Mouse (Mus musculus) small intestine, adult 2 months (tissue): Measurements from ENCODE around the gene Olfr709-ps1. TPM values are rescaled to one million over a fixed set of nuclear protein-coding genes. Genes with fewer than 3 reads are reported as not detected.
"Not testable (repeated sequence)": the region's sequence is repeated elsewhere in the genome, so short reads cannot be mapped to it uniquely, and the experiment has no call there.

ENCODE experiments used
- H3K27ac ChIP-seq: fragments of 200-500 bp; 2 replicates; pipeline ENCODE4 v1.5.1; 2012; ENCODE audit warnings: low read depth, low read length, control low read depth, inconsistent platforms; ENCODE audit not compliant: insufficient read depth
- H3K27me3 ChIP-seq: fragments of 200-500 bp; 2 replicates; pipeline ENCODE4 v1.6.1; 2012; ENCODE audit warnings: mild to moderate bottlenecking, moderate library complexity, low read length, inconsistent platforms; ENCODE audit not compliant: control insufficient read depth, insufficient read depth
- H3K36me3 ChIP-seq: fragments of 200-500 bp; 2 replicates; pipeline ENCODE4 v1.6.1; 2012; ENCODE audit warnings: mild to moderate bottlenecking, low read length, control low read depth, inconsistent platforms; ENCODE audit not compliant: control insufficient read depth, insufficient read depth
- H3K4me1 ChIP-seq: fragments of 200-500 bp; 2 replicates; pipeline ENCODE4 v1.6.1; 2012; ENCODE audit warnings: low read length, inconsistent platforms, mixed read lengths; ENCODE audit not compliant: control insufficient read depth, insufficient read depth, insufficient read length
- H3K4me3 ChIP-seq: fragments of 200-500 bp; 2 replicates; pipeline ENCODE4 v1.5.1; 2012; ENCODE audit warnings: low read depth, mild to moderate bottlenecking, control low read depth, inconsistent platforms, low read length, moderate library complexity
- CTCF ChIP-seq: fragments of 200-500 bp; IDR thresholded peaks from 2 replicates; pipeline ENCODE4 v1.5.1; 2012; ENCODE audit warnings: low read depth, mild to moderate bottlenecking, control low read depth, inconsistent platforms, low read length, moderate library complexity, mixed read lengths; ENCODE audit not compliant: insufficient replicate concordance, insufficient read length; ENCODE audit errors: extremely low read depth
- POLR2A ChIP-seq: fragments of 200-500 bp; IDR thresholded peaks from 2 replicates; pipeline ENCODE4 v1.6.1; 2012; ENCODE audit warnings: low read depth, mild to moderate bottlenecking, control low read depth, inconsistent platforms, low read length, moderate library complexity
- WGBS: fragments of 180-500 bp; shearing (Covaris S2); methylation state at CpG from one replicate; pipeline ENCODE4 v1.1.7; 2018; 5-methylcytosine and 5-hydroxymethylcytosine counted together
- polyA plus RNA-seq: library from polyadenylated mRNA; depleted of rRNA; stranded (reverse); fragments of >200 nt; gene quantifications from 2 replicates; pipeline ENCODE4 v1.2.3, GENCODE M21; 2012; rRNA removed

The Olfr709-ps1 gene
- polyA plus RNA-seq: not detected in 2 replicates

GRCm38 (mm10) chr7:106932119-106932518 is at the start of gene Olfr709-ps1:
TSS of gene Olfr709-ps1 (minus strand) at chr7:106932219.
- no peak within 1 kb of the TSS for H3K27ac ChIP-seq
- TF ChIP-seq POLR2A (no peak), CTCF (no peak)
- H3K36me3 ChIP-seq: no peaks in the 10 kb centered on the region
- H3K4me1 ChIP-seq: no peaks in the 10 kb centered on the region
- H3K4me3 ChIP-seq: no peak within 1 kb of the TSS
- H3K27me3 ChIP-seq: no peaks in the 10 kb centered on the region

DNA sequence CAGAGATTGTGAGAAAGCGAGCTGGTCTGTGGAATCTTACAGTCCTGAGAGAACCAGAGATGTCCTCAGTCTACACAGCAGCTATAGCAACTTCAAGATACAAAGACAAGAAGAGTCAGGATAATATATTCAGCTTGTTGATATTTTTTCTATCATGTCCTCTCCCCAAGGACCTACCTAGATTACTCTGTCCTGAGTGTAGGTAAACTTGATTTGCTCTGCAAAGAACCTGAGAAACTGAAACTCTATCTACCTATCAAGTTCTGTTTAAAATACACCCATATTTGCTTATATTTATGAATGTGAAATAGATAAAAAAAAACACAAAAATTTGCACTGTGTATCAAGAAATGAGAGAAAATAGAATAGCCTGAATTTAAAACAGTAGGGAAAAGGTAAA is 43.3 kb upstream of the Olfr709-ps1 start, which contains the start of gene Olfr711:
Olfr711 (minus strand) TSS at position 101 of the 400 bp plus-strand sequence.
- no peak for TF ChIP-seq POLR2A
- TF ChIP-seq CTCF: no peak
- H3K36me3 ChIP-seq: no peaks in the 10 kb centered on the region
- H3K4me1 ChIP-seq: no peaks in the 10 kb centered on the region
- 0 out of 2 replicates have a peak, but pooled peaks cover 2% of the 10 kb centered on the region for H3K27me3 ChIP-seq
- 73% methylated on average over 1 of the region's 1 CpGs for WGBS
- H3K27ac ChIP-seq: no peak within 1 kb of the TSS
- H3K4me3 ChIP-seq: no peak within 1 kb of the TSS

GRCm38 (mm10) chr7:106967503-106967902 is 35.5 kb upstream of the Olfr709-ps1 start:
- not testable (repeated sequence) for H3K27ac ChIP-seq, H3K4me3 ChIP-seq, H3K4me1 ChIP-seq, H3K36me3 ChIP-seq, H3K27me3 ChIP-seq

DNA sequence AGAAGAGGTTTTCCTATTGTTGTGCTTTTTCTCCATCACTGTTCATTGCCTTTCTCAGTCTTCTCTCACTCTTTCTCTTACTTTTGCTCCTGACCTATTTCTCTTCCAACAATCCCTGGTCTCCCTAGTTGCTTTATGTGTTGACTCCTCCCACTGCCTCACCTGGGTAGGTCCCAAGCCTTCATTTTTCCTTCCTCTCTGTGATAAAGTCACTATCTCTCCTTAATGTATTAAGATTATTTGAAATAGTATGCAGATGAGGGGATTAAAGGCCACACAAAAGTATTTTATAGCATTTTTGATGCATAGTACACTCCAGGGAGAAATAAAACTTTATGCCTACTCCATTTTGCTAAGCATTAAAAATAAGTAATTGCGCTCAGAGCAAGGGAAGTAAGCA is 31.8 kb upstream of the Olfr709-ps1 start, which contains the start of gene Olfr6:
Olfr6 (minus strand) TSS at position 101 of the 400 bp plus-strand sequence.
- 94% methylated on average over 1 of the region's 1 CpGs for WGBS
- TF ChIP-seq POLR2A: no peak
- TF ChIP-seq CTCF: no peak
- Histone ChIP-seq H3K27ac (no peak within 1 kb of the TSS), H3K36me3 (no peaks in the 10 kb centered on the region), H3K4me3 (no peak within 1 kb of the TSS), H3K27me3 (no peaks in the 10 kb centered on the region), H3K4me1 (no peaks in the 10 kb centered on the region)

DNA sequence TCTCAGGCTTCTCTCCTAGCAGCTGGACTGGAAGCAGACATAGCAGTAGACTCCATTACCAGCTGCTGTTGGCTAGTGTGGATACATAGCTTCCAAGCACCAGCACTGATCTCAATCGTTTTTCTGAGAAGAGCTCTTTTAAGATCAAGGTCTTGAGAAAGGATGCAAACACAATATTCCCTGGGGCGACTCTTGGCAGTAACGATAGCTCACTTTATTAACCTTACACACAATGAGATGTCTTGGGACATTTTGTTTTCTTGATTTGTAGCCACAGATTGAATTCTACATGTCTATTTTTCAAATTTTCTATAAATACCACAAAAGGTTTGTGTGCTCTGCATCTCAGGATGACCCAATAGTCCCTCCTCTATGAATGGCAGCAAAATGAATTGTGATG is 16.2 kb upstream of the Olfr709-ps1 start, which contains the start of gene Olfr710:
Olfr710 (minus strand) TSS at position 101 of the 400 bp plus-strand sequence.
- no peaks in the 10 kb centered on the region for H3K36me3 ChIP-seq
- H3K27me3 ChIP-seq: no peaks in the 10 kb centered on the region
- no peak within 1 kb of the TSS for H3K27ac ChIP-seq
- TF ChIP-seq POLR2A (no peak), CTCF (no peak)
- no peaks in the 10 kb centered on the region for H3K4me1 ChIP-seq
- 73% methylated on average over 3 of the region's 3 CpGs for WGBS
- no peak within 1 kb of the TSS for H3K4me3 ChIP-seq

DNA sequence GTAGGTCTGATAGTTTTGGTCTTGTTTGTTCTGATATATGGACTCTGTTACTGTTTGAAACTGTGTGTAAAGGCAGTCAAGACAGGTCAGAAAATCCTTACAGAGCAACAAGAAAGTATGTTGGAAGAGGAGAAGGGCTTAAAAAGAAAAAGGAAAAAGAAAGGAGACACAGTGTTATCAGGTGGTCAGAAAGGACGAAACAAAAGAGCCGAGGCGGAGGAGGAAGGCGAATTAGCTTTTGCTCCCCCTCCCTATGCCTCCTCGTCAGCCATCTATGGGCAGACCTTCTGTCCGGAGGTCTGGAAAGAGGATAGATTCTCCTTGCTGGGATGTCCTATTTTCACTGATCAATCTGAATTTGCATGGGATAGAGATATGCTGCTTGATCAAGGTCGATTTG is 11.1 kb downstream of the Olfr709-ps1 start:
- not testable (repeated sequence) for H3K27ac ChIP-seq, H3K4me3 ChIP-seq, H3K27me3 ChIP-seq, H3K4me1 ChIP-seq, H3K36me3 ChIP-seq
- WGBS: 94% methylated on average over 7 of the region's 7 CpGs

DNA sequence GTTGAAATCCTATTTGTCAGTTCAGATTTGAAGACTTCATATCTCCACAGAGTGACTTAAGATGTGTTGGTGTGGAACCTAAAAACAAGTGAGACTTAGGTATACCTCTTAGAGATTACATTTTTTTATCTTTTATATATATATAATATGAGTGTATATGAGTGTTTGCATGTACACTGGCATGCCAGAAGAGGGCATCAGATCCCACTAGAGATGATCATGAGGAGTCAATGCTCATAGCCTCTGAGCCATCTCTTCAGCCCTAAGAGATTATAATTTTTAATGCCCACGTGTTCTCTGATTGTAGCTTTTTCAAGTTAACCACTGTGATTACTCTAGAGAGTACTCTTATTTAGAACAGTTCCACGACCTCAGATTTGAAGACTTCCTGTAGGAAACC is 24.3 kb downstream of the Olfr709-ps1 start, which contains the start of gene Olfr1532-ps1:
Olfr1532-ps1 (plus strand) TSS at position 326 of the 400 bp plus-strand sequence.
- Histone ChIP-seq H3K27me3 (no peaks in the 10 kb centered on the region), H3K36me3 (no peaks in the 10 kb centered on the region), H3K27ac (no peak within 1 kb of the TSS), H3K4me1 (peaks cover 2% of the 10 kb centered on the region; the same call in 1 of the 2 replicates), H3K4me3 (no peak within 1 kb of the TSS)
- 52% methylated on average over 2 of the region's 2 CpGs for WGBS
- no peak for TF ChIP-seq CTCF
- no peak for TF ChIP-seq POLR2A

DNA sequence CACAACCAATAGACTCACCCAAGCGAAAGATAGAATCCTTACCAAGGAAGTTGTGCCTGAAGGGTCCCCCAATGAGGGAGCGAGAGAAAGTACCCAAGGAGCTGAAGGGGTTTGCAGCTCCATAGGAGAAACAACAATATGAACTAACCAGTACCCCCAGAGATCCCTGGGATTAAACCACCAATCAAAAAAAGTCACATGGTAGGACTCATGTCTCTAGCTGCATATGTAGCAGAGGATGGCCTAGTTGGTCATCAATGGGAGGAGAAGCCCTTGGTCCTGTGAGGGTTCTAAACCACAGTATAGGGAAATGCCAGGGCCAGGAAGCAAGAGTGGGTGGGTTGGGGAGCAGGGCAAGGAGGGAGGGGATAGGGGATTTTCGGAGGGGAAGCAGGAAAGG is 30.9 kb downstream of the Olfr709-ps1 start, which contains the start of gene Olfr707:
Olfr707 (minus strand) TSS at position 101 of the 400 bp plus-strand sequence.
- H3K4me1 ChIP-seq, H3K27me3 ChIP-seq, H3K27ac ChIP-seq, H3K4me3 ChIP-seq, H3K36me3 ChIP-seq: not testable (repeated sequence)
- 96% methylated on average over 3 of the region's 3 CpGs for WGBS
